Mouse (Mus musculus) spleen, adult 12 weeks (tissue): Measurements from ENCODE around the gene Gm47289.

Experiments used
- DNase-seq: peaks from one replicate; pipeline ENCODE4 v3.0.0; 2022; ENCODE audit warnings: low spot score

The Gm47289 gene

GRCm38 (mm10) chr9:119156278-119157201 is 2.4 kb upstream of the Gm47289 start, which contains the start of gene Acaa1b:
Gene Acaa1b, minus strand, starts transcription at chr9:119157093.
- no peak for DNase-seq

- no peak for DNase-seq
Measured at GRCm38 (mm10) chr9:119160689-119161088, 1.7 kb downstream of the Gm47289 start.

- no peak for DNase-seq
Measured at GRCm38 (mm10) chr9:119164743-119165142, 5.8 kb downstream of the Gm47289 start.

GRCm38 (mm10) chr9:119165548-119165947 is 6.6 kb downstream of the Gm47289 start:
- no peak for DNase-seq

GRCm38 (mm10) chr9:119167608-119168007 is 8.6 kb downstream of the Gm47289 start:
- no peak for DNase-seq

- no peak for DNase-seq
Measured at GRCm38 (mm10) chr9:119179292-119179691, 20.3 kb downstream of the Gm47289 start.

GRCm38 (mm10) chr9:119181241-119181728 is 22.3 kb downstream of the Gm47289 start:
- no peak for DNase-seq

- no peak for DNase-seq
Measured at GRCm38 (mm10) chr9:119192202-119192990, 33.4 kb downstream of the Gm47289 start.

- no peak for DNase-seq
Measured at GRCm38 (mm10) chr9:119199151-119199861, 40.3 kb downstream of the Gm47289 start.

- DNase-seq, result no peak
Measured at GRCm38 (mm10) chr9:119201653-119202052, 42.7 kb downstream of the Gm47289 start.

- no peak for DNase-seq
Measured at GRCm38 (mm10) chr9:119203617-119204016, 44.7 kb downstream of the Gm47289 start.

GRCm38 (mm10) chr9:119205756-119206155 is 46.8 kb downstream of the Gm47289 start:
- no peak for DNase-seq

- DNase-seq, result no peak
Measured at GRCm38 (mm10) chr9:119206666-119207065, 47.7 kb downstream of the Gm47289 start.

- DNase-seq, result no peak
Measured at GRCm38 (mm10) chr9:119207113-119207512, 48.2 kb downstream of the Gm47289 start.

GRCm38 (mm10) chr9:119208998-119209397 is 50.0 kb downstream of the Gm47289 start, which contains the start of gene Slc22a13:
Gene Slc22a13, minus strand, starts transcription at chr9:119209098.
- DNase-seq, result no peak
